Mouse (Mus musculus) embryonic facial prominence, embryonic 12.5 days (tissue): ENCODE results near the gene Necab2. TPM values are rescaled to one million over a fixed set of nuclear protein-coding genes. Genes with fewer than 3 reads are reported as not detected.

Experiments
- ATAC-seq: fragments of 200-750 bp; cut with Nextera tagmentation; 2 replicates; pipeline ENCODE4 v1.8.0; 2017; ENCODE audit not compliant: insufficient number of reproducible peaks, insufficient read depth, low FRiP score, low TSS enrichment
- H3K27ac ChIP-seq: fragments of 300-500 bp; sonication (generic); 2 replicates; pipeline ENCODE4 v1.5.1; 2016; ENCODE audit warnings: mild to moderate bottlenecking
- H3K27me3 ChIP-seq: fragments of 300-500 bp; sonication (generic); 2 replicates; pipeline ENCODE4 v1.6.1; 2016; ENCODE audit warnings: mild to moderate bottlenecking, moderate library complexity
- H3K36me3 ChIP-seq: fragments of 300-500 bp; sonication (generic); 2 replicates; pipeline ENCODE4 v1.6.1; 2016; ENCODE audit warnings: mild to moderate bottlenecking
- H3K4me1 ChIP-seq: fragments of 300-500 bp; sonication (generic); 2 replicates; pipeline ENCODE4 v1.6.1; 2016
- H3K4me2 ChIP-seq: fragments of 300-500 bp; sonication (generic); replicated peaks from 2 replicates; pipeline ENCODE4 v1.6.1; 2016; ENCODE audit warnings: mild to moderate bottlenecking, moderate library complexity
- H3K4me3 ChIP-seq: fragments of 300-500 bp; sonication (generic); 2 replicates; pipeline ENCODE4 v1.5.1; 2016; ENCODE audit warnings: mild to moderate bottlenecking
- H3K9ac ChIP-seq: fragments of 300-500 bp; sonication (generic); 2 replicates; pipeline ENCODE4 v1.6.1; 2016; ENCODE audit warnings: mild to moderate bottlenecking, moderate library complexity
- H3K9me3 ChIP-seq: fragments of 300-500 bp; sonication (generic); 2 replicates; pipeline ENCODE4 v1.6.1; 2016; ENCODE audit warnings: mild to moderate bottlenecking, moderate library complexity
- WGBS: fragments of 180-500 bp; shearing (Covaris S2); methylation state at CpG from one replicate; pipeline ENCODE4 v1.1.7; 2016; 5-methylcytosine and 5-hydroxymethylcytosine counted together
- polyA plus RNA-seq: library from polyadenylated mRNA; unstranded; fragments of >200 nt; fragmentation: Nextera tagmentation; extraction: Ambion mirVana; gene quantifications from 2 replicates; pipeline ENCODE4 v1.2.1, GENCODE M21; 2016

The Necab2 gene
- polyA plus RNA-seq, 1 experiment from 2014 or later, result 12.5 TPM

DNA sequence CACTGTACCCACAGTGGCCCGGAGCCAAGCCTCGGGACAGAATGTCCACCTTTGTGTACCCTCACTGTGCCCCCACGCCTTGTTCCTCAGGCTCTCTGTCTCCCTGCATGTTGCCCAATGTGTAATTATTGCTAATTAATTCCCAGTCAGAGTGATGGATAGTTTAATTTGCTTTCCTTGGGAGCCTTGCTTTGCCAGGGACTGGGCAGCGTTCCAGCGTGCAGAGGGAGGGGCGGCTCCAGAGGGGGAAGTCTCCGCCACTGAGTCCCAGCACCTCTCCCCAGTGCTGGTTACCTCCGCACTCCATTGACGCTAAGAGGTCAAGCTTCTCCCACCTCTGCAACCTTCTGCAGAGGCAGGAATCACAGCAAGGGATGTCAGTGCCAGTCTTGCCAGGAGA lies 14.8 kb downstream of the Necab2 start:
- 75% methylated on average over 9 of the region's 9 CpGs for WGBS
- Histone ChIP-seq H3K27me3 (peaks cover 30% of the 10 kb centered on the region), H3K27ac (no peak overlapping the region), H3K4me1 (peaks cover 15% of the 10 kb centered on the region), H3K9ac (no peak overlapping the region), H3K36me3 (no peaks in the 10 kb centered on the region), H3K9me3 (no peaks in the 10 kb centered on the region), H3K4me2 (no peak overlapping the region), H3K4me3 (no peak overlapping the region)
- ATAC-seq, result no peak

DNA sequence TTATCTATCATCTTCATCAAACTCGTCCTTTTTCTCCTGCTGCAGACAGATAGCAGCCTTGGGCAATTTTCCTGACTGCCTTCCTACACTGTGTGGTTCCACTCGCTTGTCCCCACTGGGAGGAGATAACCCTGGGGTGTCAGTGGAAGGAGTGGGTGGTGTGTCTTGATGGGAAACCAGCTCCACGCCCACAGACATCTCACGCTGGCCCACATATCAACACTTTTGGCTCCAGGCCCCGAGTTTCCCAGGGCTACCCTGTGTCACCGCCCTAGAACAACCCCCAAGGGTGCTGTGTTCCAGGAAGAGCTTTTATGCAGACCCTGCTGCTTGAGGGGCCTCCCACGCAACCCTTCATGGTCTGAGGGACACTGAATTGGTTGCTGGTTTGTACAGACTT lies 17.2 kb downstream of the Necab2 start:
- H3K27ac ChIP-seq, result no peak overlapping the region
- no peaks in the 10 kb centered on the region for H3K9me3 ChIP-seq
- no peak overlapping the region for H3K4me2 ChIP-seq
- H3K4me3 ChIP-seq, result no peak overlapping the region
- H3K4me1 ChIP-seq, result peaks cover 16% of the 10 kb centered on the region
- H3K9ac ChIP-seq, result no peak overlapping the region
- 60% methylated on average over 7 of the region's 7 CpGs for WGBS
- no peak for ATAC-seq
- peaks cover 42% of the 10 kb centered on the region for H3K27me3 ChIP-seq
- no peaks in the 10 kb centered on the region for H3K36me3 ChIP-seq

DNA sequence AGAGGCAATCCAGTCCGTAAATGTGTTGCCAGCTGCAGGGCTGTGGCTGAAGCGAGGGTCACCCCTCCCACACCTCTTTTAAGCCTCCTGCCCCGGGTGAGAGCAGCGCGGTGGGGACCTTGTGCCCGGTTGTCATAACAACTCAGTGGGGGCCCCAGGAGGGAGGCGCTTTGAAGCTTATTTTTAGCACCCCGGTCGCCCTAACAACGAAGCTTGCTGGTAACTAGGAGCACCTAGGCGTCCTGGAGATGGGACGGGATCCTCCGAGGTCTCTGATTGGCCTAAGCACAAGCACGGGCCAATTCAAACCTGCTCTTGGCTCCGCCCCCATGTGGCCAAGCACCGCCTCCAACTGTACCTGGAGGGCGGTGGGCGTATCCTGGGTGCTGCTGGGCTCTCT lies 19.6 kb downstream of the Necab2 start:
- no peak; the same call in 1 of the 2 replicates for ATAC-seq
- 3% methylated on average over 18 of the region's 18 CpGs for WGBS

DNA sequence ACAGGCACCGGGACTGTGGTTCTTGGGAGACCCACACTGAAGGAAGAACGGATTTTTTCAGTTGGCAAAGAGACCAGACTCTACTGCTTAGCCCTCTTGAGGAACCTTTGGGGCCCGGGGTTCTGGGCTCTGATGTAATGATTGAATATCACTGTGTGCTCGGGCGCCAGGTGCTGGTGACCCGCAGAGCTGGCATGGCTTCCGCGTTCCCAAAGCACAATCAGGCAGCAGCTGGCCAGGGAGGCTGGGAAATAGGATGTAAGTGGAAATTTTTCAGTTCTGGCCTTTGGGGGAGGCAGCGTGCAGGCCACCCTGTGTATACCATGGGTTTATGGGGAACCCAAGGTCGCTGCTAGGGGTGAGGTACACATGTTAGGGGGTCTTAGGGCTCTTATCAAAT lies 20.3 kb downstream of the Necab2 start:
- H3K36me3 ChIP-seq, result no peaks in the 10 kb centered on the region
- no peak overlapping the region for H3K27ac ChIP-seq
- 80% methylated on average over 10 of the region's 10 CpGs for WGBS
- no peak for ATAC-seq
- no peak overlapping the region for H3K4me3 ChIP-seq
- peak overlapping the region; percentile 37; the same call in 1 of the 2 replicates for H3K4me2 ChIP-seq
- no peaks in the 10 kb centered on the region for H3K9me3 ChIP-seq
- H3K27me3 ChIP-seq, result peaks cover 42% of the 10 kb centered on the region
- peaks cover 16% of the 10 kb centered on the region for H3K4me1 ChIP-seq
- no peak overlapping the region for H3K9ac ChIP-seq

More for the DNA sequence above, 19.6 kb downstream of the Necab2 start:
- Histone ChIP-seq H3K9me3 (no peaks in the 10 kb centered on the region), H3K4me3 (no peak overlapping the region), H3K27ac (no peak overlapping the region), H3K36me3 (no peaks in the 10 kb centered on the region), H3K4me2 (peak overlapping the region; percentile 37), H3K9ac (no peak overlapping the region), H3K4me1 (peaks cover 16% of the 10 kb centered on the region), H3K27me3 (peaks cover 42% of the 10 kb centered on the region)

DNA sequence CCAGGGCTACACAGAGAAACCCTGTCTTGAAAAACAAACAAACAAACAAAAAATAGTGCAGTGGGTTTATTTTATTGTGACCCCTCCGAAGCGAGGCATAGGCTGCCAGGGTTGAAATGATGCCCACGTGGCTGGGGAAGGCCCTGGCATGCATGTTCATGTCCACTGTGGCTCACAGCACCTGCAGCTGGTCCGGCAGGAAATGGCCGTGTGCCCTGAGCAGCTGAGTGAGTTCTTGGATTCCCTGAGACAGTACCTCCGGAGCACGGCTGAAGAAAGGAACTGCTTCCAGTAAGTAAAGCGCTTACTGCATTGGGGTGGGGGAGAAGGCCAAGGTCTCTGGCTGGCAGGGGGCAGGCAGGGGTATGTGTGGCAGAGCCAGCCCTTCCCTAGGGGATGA lies 21.6 kb downstream of the Necab2 start:
- Histone ChIP-seq H3K9ac (no peak overlapping the region), H3K36me3 (no peaks in the 10 kb centered on the region), H3K27ac (no peak overlapping the region), H3K4me2 (no peak overlapping the region), H3K27me3 (peaks cover 43% of the 10 kb centered on the region), H3K9me3 (no peaks in the 10 kb centered on the region), H3K4me1 (peaks cover 16% of the 10 kb centered on the region), H3K4me3 (no peak overlapping the region)
- 82% methylated on average over 8 of the region's 8 CpGs for WGBS
- no peak for ATAC-seq

DNA sequence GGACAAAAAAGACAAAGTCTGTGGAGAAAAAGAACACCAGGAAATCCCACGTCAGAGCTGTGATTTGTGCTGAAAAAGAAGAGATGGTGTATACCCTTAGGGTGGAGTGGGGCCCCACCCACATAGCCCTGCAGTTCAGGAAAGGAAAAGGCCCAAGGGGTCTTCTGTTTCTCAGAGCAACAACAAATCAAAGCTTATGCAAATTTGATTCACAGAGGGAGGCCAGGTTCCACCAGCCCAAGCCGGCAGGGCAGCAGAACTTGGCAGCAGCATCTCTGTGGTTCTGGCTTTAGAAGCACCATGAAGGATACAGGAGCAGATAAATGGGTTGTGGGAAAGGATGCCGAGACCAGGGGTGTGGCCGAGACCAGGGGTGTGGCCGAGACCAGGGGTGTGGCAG lies 32.2 kb downstream of the Necab2 start:
- ATAC-seq, result no peak

DNA sequence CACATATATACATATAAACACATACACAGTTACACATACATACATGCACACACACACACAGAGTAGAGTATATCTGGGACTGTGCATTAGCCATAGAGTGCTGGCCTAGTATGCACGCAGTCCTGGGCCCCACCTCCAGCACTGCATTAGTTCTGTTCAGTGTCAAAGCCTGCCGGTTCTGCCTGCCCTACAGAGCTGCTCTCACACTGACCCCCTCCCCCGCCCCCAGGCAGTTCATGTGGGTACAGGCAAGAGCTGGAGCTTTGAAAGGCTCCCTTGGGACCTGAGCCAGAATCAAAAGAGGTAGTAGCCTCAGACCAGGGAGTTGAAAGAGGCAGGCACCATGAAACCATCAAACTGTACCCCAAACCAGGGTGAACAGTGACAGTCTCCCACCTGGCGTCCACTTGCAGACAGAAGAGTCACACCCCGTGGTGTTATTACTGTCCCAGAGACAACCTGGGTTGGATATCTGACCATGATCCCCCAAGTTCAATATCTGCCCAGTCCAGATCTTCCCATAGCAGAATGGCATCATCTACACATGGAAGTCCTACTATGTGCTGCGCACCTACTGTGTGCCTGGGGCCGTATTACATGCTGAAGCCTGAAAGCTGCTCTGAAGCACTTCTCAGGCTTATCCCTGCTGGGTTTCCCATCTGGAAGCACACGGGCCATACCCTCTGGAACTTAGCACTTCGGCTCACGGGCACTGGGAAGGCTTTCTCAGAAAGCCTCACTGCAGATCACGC lies 37.8 kb downstream of the Necab2 start:
- H3K4me2 ChIP-seq, result no peak overlapping the region
- WGBS, result 77% methylated on average over 11 of the region's 11 CpGs
- ATAC-seq, result no peak

More for the DNA sequence above, 32.2 kb downstream of the Necab2 start:
- no peak overlapping the region for H3K4me3 ChIP-seq
- no peak overlapping the region for H3K4me2 ChIP-seq
- no peak overlapping the region for H3K27ac ChIP-seq
- no peaks in the 10 kb centered on the region for H3K27me3 ChIP-seq
- no peaks in the 10 kb centered on the region for H3K4me1 ChIP-seq
- no peaks in the 10 kb centered on the region for H3K36me3 ChIP-seq
- 28% methylated on average over 5 of the region's 5 CpGs for WGBS
- H3K9ac ChIP-seq, result no peak overlapping the region
- H3K9me3 ChIP-seq, result no peaks in the 10 kb centered on the region

DNA sequence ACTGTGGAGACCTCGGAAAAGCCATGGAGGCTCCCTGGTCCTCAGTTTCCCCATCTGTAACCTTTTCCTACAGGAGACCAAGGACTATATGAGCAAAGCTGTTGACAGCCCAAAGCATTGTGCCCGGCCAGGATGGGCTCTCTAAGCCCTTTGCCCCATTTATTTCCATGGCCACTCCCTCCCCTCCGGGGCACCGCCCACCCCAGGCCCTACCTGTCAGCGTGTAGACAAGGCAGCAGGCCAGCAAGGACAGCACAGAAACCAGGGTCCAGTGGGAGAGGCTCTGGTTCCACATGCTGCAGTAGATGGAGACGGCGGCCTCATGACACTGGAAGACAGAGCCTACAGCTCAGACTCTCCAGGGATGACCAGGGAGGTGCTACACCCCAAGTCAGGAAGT lies 40.6 kb downstream of the Necab2 start:
- Histone ChIP-seq H3K4me3 (no peak overlapping the region), H3K4me2 (no peak overlapping the region), H3K27me3 (no peaks in the 10 kb centered on the region), H3K36me3 (no peaks in the 10 kb centered on the region), H3K9me3 (no peaks in the 10 kb centered on the region), H3K27ac (no peak overlapping the region), H3K9ac (no peak overlapping the region), H3K4me1 (peaks cover 20% of the 10 kb centered on the region)
- ATAC-seq, result no peak
- WGBS, result 78% methylated on average over 7 of the region's 7 CpGs

More for the DNA sequence above, 37.8 kb downstream of the Necab2 start:
- Histone ChIP-seq H3K4me1 (peaks cover 5% of the 10 kb centered on the region; the same call in 1 of the 2 replicates), H3K9ac (no peak overlapping the region), H3K27ac (no peak overlapping the region), H3K9me3 (no peaks in the 10 kb centered on the region), H3K36me3 (no peaks in the 10 kb centered on the region), H3K4me3 (no peak overlapping the region), H3K27me3 (no peaks in the 10 kb centered on the region)

DNA sequence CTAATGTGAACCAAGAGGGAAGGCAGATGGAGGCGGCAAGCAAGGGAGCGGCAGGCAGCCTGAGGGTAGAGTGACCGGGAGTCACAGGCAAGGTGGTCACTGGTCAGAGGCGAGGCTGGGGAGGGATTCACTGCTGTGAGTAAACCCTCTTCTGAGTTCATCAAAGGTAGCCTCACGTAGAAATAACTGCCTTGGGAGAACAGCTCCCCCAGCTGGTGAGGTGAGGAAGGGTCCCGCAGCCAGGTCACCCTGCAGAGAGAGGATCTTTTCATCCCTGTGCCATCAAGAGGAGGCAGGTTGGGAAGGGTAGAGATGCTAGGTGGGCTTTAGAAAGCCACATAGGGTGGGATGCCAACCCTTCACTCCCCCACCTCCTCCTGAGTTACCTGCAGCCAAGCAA lies 50.3 kb downstream of the Necab2 start:
- Histone ChIP-seq H3K9ac (no peak overlapping the region), H3K4me1 (peaks cover 11% of the 10 kb centered on the region), H3K9me3 (no peaks in the 10 kb centered on the region), H3K4me2 (no peak overlapping the region), H3K27me3 (no peaks in the 10 kb centered on the region), H3K4me3 (no peak overlapping the region), H3K36me3 (no peaks in the 10 kb centered on the region), H3K27ac (no peak overlapping the region)
- WGBS, result 23% methylated on average over 6 of the region's 6 CpGs
- no peak for ATAC-seq

DNA sequence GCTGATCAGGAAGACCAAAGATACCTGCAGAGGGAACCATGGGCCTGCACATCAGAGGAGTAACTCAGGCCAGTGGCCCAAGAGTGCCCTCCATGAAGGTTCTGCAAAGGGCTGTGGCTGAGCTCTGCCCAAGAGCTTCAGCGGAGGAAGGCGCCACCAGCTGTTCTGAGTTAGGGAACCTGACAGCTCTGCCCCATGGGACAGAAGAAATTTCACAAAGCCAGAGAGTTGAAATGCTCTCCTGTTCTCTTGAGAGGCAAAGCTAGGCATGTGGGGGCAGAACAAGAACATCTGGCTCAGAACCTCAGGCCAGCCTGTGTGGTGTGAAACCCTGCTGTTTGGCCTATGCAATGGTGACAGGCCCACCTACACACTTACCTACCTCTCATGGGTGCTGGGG lies 53.3 kb downstream of the Necab2 start:
- H3K4me3 ChIP-seq, result no peak overlapping the region
- 0 out of 2 replicates have a peak, but pooled peaks cover 2% of the 10 kb centered on the region for H3K36me3 ChIP-seq
- no peaks in the 10 kb centered on the region for H3K27me3 ChIP-seq
- H3K9me3 ChIP-seq, result no peaks in the 10 kb centered on the region
- H3K9ac ChIP-seq, result no peak overlapping the region
- no peak for ATAC-seq
- H3K27ac ChIP-seq, result no peak overlapping the region
- no peak overlapping the region for H3K4me2 ChIP-seq
- WGBS, result 70% methylated on average over 2 of the region's 2 CpGs
- H3K4me1 ChIP-seq, result peaks cover 11% of the 10 kb centered on the region

DNA sequence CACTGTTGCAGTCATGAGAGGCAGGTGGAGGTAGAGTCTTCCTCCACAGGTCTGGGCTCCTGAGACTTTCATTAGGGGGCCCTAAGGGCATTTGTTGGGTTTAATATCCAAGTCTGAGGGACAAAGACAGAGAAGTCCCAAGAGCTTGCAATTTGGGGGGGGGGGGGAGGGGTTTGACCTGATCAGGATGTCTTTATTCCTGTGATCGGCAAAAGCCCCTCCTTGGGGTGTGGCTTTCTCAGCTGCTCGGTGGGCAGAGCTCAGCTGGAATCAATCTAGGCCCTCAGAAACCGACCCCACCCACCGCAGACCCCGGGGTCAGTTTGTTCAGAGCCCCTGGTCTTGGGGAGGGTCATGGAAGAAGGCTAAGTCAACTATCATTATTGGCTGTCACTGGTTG lies 55.1 kb downstream of the Necab2 start, which contains the start of gene Slc38a8:
Gene Slc38a8 (minus strand): TSS at position 101 of the 400 bp plus-strand sequence.
- Histone ChIP-seq H3K27me3 (no peaks in the 10 kb centered on the region), H3K4me2 (no peak within 1 kb of the TSS), H3K36me3 (peaks cover 14% of the 10 kb centered on the region; the same call in 1 of the 2 replicates), H3K27ac (no peak within 1 kb of the TSS), H3K9ac (no peak within 1 kb of the TSS), H3K4me1 (peaks cover 15% of the 10 kb centered on the region), H3K4me3 (no peak within 1 kb of the TSS), H3K9me3 (no peaks in the 10 kb centered on the region)
- no peak for ATAC-seq
- 19% methylated on average over 5 of the region's 5 CpGs for WGBS

DNA sequence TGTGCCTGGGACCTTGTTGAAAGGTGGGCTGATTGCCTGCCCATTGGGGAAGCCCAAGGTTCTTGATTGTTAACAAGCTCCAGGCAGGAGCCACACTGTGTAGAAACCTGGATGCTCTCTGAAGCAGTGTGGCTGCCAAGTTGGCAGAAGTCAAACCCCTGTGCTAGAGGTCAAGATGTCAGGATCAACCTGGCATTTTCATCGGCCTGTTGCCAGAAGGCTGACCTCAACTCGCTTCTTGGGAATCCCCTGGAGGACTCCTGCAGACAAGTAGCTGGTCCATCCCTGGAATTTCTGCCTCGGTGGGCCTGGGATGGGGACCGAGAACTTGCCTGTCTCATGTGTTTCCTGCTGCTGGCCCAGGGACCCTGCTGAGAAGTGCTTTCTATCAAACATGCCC lies 55.6 kb downstream of the Necab2 start:
- ATAC-seq, result no peak
- Histone ChIP-seq H3K9me3 (no peaks in the 10 kb centered on the region), H3K4me2 (no peak overlapping the region), H3K9ac (no peak overlapping the region), H3K27me3 (no peaks in the 10 kb centered on the region), H3K36me3 (peaks cover 16% of the 10 kb centered on the region), H3K4me3 (no peak overlapping the region), H3K4me1 (peaks cover 15% of the 10 kb centered on the region), H3K27ac (no peak overlapping the region)
- WGBS, result 48% methylated on average over 4 of the region's 4 CpGs
